Mouse (Mus musculus) lung, adult 2 months (tissue): ENCODE data around the gene Pfas.

Source experiments
- CTCF ChIP-seq: fragments of 200-500 bp; IDR thresholded peaks from 2 replicates; pipeline ENCODE4 v1.5.1; 2011; ENCODE audit warnings: mild to moderate bottlenecking, low read length, control low read depth; ENCODE audit not compliant: insufficient read depth
- POLR2A ChIP-seq: fragments of 200-500 bp; IDR thresholded peaks from 2 replicates; pipeline ENCODE4 v1.6.1; 2011; ENCODE audit warnings: low read depth, mild to moderate bottlenecking, control low read depth, low read length, borderline replicate concordance; ENCODE audit errors: extremely low read depth

DNA sequence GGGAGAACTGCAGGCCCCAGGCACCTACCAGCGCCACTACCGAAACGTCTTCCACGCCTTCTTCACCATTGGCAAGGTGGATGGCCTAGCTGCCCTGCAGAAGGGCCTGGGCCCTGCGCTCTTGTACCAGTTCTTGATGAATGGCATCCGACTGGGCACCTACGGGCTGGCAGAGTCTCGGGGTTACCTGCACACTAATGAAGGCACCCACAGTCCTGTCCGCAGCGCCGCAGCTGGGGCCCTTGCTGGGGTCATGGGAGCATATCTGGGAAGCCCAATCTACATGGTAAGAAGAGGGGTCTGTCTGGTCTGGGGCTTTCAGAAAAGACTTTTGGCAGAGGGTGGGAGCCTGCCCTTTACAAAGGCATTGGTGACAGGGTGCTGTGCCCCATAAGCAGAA, 39.5 kb downstream of the Pfas start:
- TF ChIP-seq CTCF: no peak
- TF ChIP-seq POLR2A: no peak
